Comparison of ENCODE assay signal across 15 mouse cellular contexts in genomic region chr8:117742431-117743012, GRCm38 (mm10). TPM values are rescaled to one million over a fixed set of nuclear protein-coding genes. Genes with fewer than 3 reads are reported as not detected.
DNase-seq lines count a peak whose midpoint lies in the region; ATAC-seq and TF ChIP-seq lines count a peak whose summit lies in the region.
"Had no signal": no experiment of that assay in that cellular context is flagged by ENCODE, and none has a peak within 500 bp of the region (broad histone marks: within the 10 kb centered on the region; RNA-seq: fewer than 3 reads in every experiment).

No protein-coding gene starts in this region.

- H3K9me3 ChIP-seq in kidney, embryonic 15.5 days (replicated peaks): no peaks in the 10 kb centered on the region
- no peaks in the 10 kb centered on the region for H3K9me3 ChIP-seq in stomach, embryonic 15.5 days
- H3K9me3 ChIP-seq: lung, embryonic 15.5 days had no signal

- no peaks in the 10 kb centered on the region for H3K36me3 ChIP-seq in kidney, embryonic 15.5 days
- no peaks in the 10 kb centered on the region for H3K36me3 ChIP-seq in stomach, embryonic 15.5 days
- H3K36me3 ChIP-seq: lung, embryonic 15.5 days had no signal

- TF ChIP-seq CTCF in gastrocnemius, adult 2 months (IDR thresholded peaks at IDR 0.05): no peak

- H3K4me3 ChIP-seq in kidney, embryonic 15.5 days (replicated peaks): no peak overlapping the region
- no peak overlapping the region for H3K4me3 ChIP-seq in stomach, embryonic 15.5 days (replicated peaks)
- H3K4me3 ChIP-seq in gastrocnemius, adult 2 months: no peak overlapping the region
- H3K4me3 ChIP-seq: lung, embryonic 15.5 days had no signal

- no peak overlapping the region for H3K9ac ChIP-seq in kidney, embryonic 15.5 days
- H3K9ac ChIP-seq in stomach, embryonic 15.5 days: no peak overlapping the region
- H3K9ac ChIP-seq: lung, embryonic 15.5 days had no signal

- WGBS in kidney, embryonic 15.5 days: 76% methylated on average over 15 of the region's 15 CpGs
- WGBS in stomach, embryonic 15.5 days: 72% methylated on average over 15 of the region's 15 CpGs

- no peak overlapping the region for H3K4me2 ChIP-seq in kidney, embryonic 15.5 days
- H3K4me2 ChIP-seq in stomach, embryonic 15.5 days: no peak overlapping the region
- H3K4me2 ChIP-seq: lung, embryonic 15.5 days had no signal

- H3K4me1 ChIP-seq in kidney, embryonic 15.5 days: no peaks in the 10 kb centered on the region
- no peaks in the 10 kb centered on the region for H3K4me1 ChIP-seq in stomach, embryonic 15.5 days
- H3K4me1 ChIP-seq: lung, embryonic 15.5 days had no signal

- intact Hi-C loops in heart, postnatal 10 days (cut with DNase I): no loop called here
- intact Hi-C loops in gastrocnemius, adult 2 months (cut with DNase I): no loop called here

- DNase-seq in heart, adult 11 months: peak; percentile 85
- no peak for DNase-seq in heart, postnatal 10 days
- DNase-seq in ovary, adult 18-20 months (ENCODE audit: low spot score): peak; percentile 6
- DNase-seq in ovary, postnatal 14 days (ENCODE audit: low spot score): no peak
- no peak for DNase-seq in gastrocnemius, adult 2 months
- DNase-seq in gastrocnemius, adult 8-10 months (ENCODE audit: low spot score in 2 of 2): no peak
- DNase-seq: adrenal gland, adult 8-10 months; right cerebral cortex, postnatal 4 days had no signal

- H3K27me3 ChIP-seq in kidney, embryonic 15.5 days: no peaks in the 10 kb centered on the region
- no peaks in the 10 kb centered on the region for H3K27me3 ChIP-seq in stomach, embryonic 15.5 days (replicated peaks)
- H3K27me3 ChIP-seq: lung, embryonic 15.5 days had no signal

- H3K27ac ChIP-seq in kidney, embryonic 15.5 days: no peak overlapping the region
- H3K27ac ChIP-seq in stomach, embryonic 15.5 days: no peak overlapping the region
- no peak overlapping the region for H3K27ac ChIP-seq in gastrocnemius, adult 2 months
- H3K27ac ChIP-seq: lung, embryonic 15.5 days had no signal

- peak; percentile 36; the same call in 1 of the 2 replicates for ATAC-seq in kidney, embryonic 15.5 days (replicated peaks; ENCODE audit: low FRiP score)
- peak; percentile 26; the same call in 1 of the 2 replicates for ATAC-seq in stomach, embryonic 15.5 days (ENCODE audit: insufficient read depth, low FRiP score, low read depth)

RNA-seq across cellular contexts. Expression of gene Hsd17b2, which starts 40.8 kb away (rescaled TPM):
- not detected for total RNA-seq in heart, postnatal 10 days (2021)
- 2.2 and 2.6 TPM in 2 replicates for polyA plus RNA-seq in kidney, embryonic 15.5 days (2015; fragmentation: Nextera tagmentation; extraction: Ambion mirVana)
- 21.5 and 23.7 TPM in 2 replicates for polyA plus RNA-seq in stomach, embryonic 15.5 days (2015; fragmentation: Nextera tagmentation; extraction: Ambion mirVana)
- total RNA-seq in gastrocnemius, adult 2 months (2021): not detected
- not detected for total RNA-seq in gastrocnemius, adult 8-10 months (2022)
- total RNA-seq: adrenal gland, adult 8-10 months; common myeloid progenitor, adult 5-6 weeks; heart, adult 8-10 months; hematopoietic stem cell, adult 5-6 weeks had no signal
- polyA plus RNA-seq: neural tube, embryonic 11.5 days had no signal

RNA-seq across cellular contexts. Expression of gene Mphosph6, which starts 59.2 kb away (rescaled TPM):
- 10 to 100 TPM; 13.0 to 14.1 TPM for total RNA-seq in heart, postnatal 10 days (2021)
- 64.0 and 64.9 TPM in 2 replicates for polyA plus RNA-seq in kidney, embryonic 15.5 days (2015; fragmentation: Nextera tagmentation; extraction: Ambion mirVana)
- 58.6 and 58.8 TPM in 2 replicates for polyA plus RNA-seq in stomach, embryonic 15.5 days (2015; fragmentation: Nextera tagmentation; extraction: Ambion mirVana)
- total RNA-seq in gastrocnemius, adult 2 months (2021): 1 to 10 TPM; 5.0 to 6.6 TPM
- 1 to 10 TPM; 3.0 to 5.8 (median 4.4) TPM for total RNA-seq in gastrocnemius, adult 8-10 months (2022)

Comparison
In these comparisons a context has a peak if more than half of its experiments do, and no peak if none do; other contexts are left out.
1. DNase-seq: peak in heart, adult 11 months (single experiment) and ovary, adult 18-20 months (single experiment); none in heart, postnatal 10 days (0 of 2), ovary, postnatal 14 days (single experiment), gastrocnemius, adult 2 months (single experiment) and gastrocnemius, adult 8-10 months (0 of 2).